Mouse (Mus musculus): ENCODE results near the gene Lcn11. TPM values are rescaled to one million over a fixed set of nuclear protein-coding genes. Genes with fewer than 3 reads are reported as not detected.

Gene Lcn11
- total RNA-seq, 2 experiments from 2014 or later, result not detected

- ATAC-seq (ENCODE audit: poor library complexity, severe bottlenecking), result no peak
These were observed 47.9 kb downstream of the Lcn11 start for GRCm38 (mm10) chr2:25824751-25825150.

GRCm38 (mm10) chr2:25828344-25828947, 51.6 kb downstream of the Lcn11 start:
- ATAC-seq (ENCODE audit: poor library complexity, severe bottlenecking), result no peak

Other genes starting within 250 kb of the Lcn11 start
- gene Traf2, start 230.1 kb upstream of the Lcn11 start, total RNA-seq (2015), result 9.1 and 9.4 TPM in 2 replicates
- 12.6 and 15.3 TPM in 2 replicates for gene Traf2, start 230.1 kb upstream of the Lcn11 start, total RNA-seq (2017)
- 155 and 171 TPM in 2 replicates for gene Edf1, start 219.2 kb upstream of the Lcn11 start, total RNA-seq (2015)
- gene Edf1, start 219.2 kb upstream of the Lcn11 start, total RNA-seq (2017), result 133 and 145 TPM in 2 replicates
- 0.09 and 2.3 TPM in 2 replicates for gene Mamdc4, start 202.2 kb upstream of the Lcn11 start, total RNA-seq (2015)
- 0.15 and 5.0 TPM in 2 replicates for gene Mamdc4, start 202.2 kb upstream of the Lcn11 start, total RNA-seq (2017)
- 12.7 and 15.1 TPM in 2 replicates for gene Phpt1, start 201.8 kb upstream of the Lcn11 start, total RNA-seq (2015)
- gene Phpt1, start 201.8 kb upstream of the Lcn11 start, total RNA-seq (2017), result 8.4 and 11.8 TPM in 2 replicates
- gene Ajm1, start 195.3 kb upstream of the Lcn11 start, total RNA-seq (2015), result not detected in 2 replicates
- not detected in 2 replicates for gene Ajm1, start 195.3 kb upstream of the Lcn11 start, total RNA-seq (2017)
- gene Rabl6, start 168.5 kb upstream of the Lcn11 start, total RNA-seq (2015), result 18.3 and 25.7 TPM in 2 replicates
- 34.0 and 43.0 TPM in 2 replicates for gene Rabl6, start 168.5 kb upstream of the Lcn11 start, total RNA-seq (2017)
- not detected in 2 replicates for gene Ccdc183, start 159.3 kb upstream of the Lcn11 start, total RNA-seq (2015)
- gene Ccdc183, start 159.3 kb upstream of the Lcn11 start, total RNA-seq (2017), result not detected in 2 replicates
- gene Tmem141, start 155.0 kb upstream of the Lcn11 start, total RNA-seq (2015), result 8.4 and 19.2 TPM in 2 replicates
- gene Tmem141, start 155.0 kb upstream of the Lcn11 start, total RNA-seq (2017), result 18.5 and 25.2 TPM in 2 replicates
- gene Fcna, start 149.0 kb upstream of the Lcn11 start, total RNA-seq (2015), result 1.1 and 1.9 TPM in 2 replicates
- gene Fcna, start 149.0 kb upstream of the Lcn11 start, total RNA-seq (2017), result 2.2 and 3.2 TPM in 2 replicates
- not detected in 2 replicates for gene Lcn8, start 123.9 kb upstream of the Lcn11 start, total RNA-seq (2015)
- not detected in 2 replicates for gene Lcn8, start 123.9 kb upstream of the Lcn11 start, total RNA-seq (2017)
- not detected in 2 replicates for gene Lcn5, start 119.1 kb upstream of the Lcn11 start, total RNA-seq (2015)
- gene Lcn5, start 119.1 kb upstream of the Lcn11 start, total RNA-seq (2017), result not detected in 2 replicates
- gene Lcn6, start 100.2 kb upstream of the Lcn11 start, total RNA-seq (2015), result not detected in 2 replicates
- gene Lcn6, start 100.2 kb upstream of the Lcn11 start, total RNA-seq (2017), result not detected in 2 replicates
- not detected in 2 replicates for gene Lcn10, start 94.3 kb upstream of the Lcn11 start, total RNA-seq (2015)
- gene Lcn10, start 94.3 kb upstream of the Lcn11 start, total RNA-seq (2017), result not detected in 2 replicates
- gene Obp2a, start 77.0 kb upstream of the Lcn11 start, total RNA-seq (2015), result not detected in 2 replicates
- gene Obp2a, start 77.0 kb upstream of the Lcn11 start, total RNA-seq (2017), result not detected in 2 replicates
- gene Bmyc, start 70.3 kb upstream of the Lcn11 start, total RNA-seq (2015), result 24.4 and 25.9 TPM in 2 replicates
- 7.6 and 9.3 TPM in 2 replicates for gene Bmyc, start 70.3 kb upstream of the Lcn11 start, total RNA-seq (2017)
- not detected in 2 replicates for gene Obp2b, start 40.0 kb upstream of the Lcn11 start, total RNA-seq (2015)
- not detected in 2 replicates for gene Obp2b, start 40.0 kb upstream of the Lcn11 start, total RNA-seq (2017)
- gene Lcn3, start 11.4 kb upstream of the Lcn11 start, total RNA-seq (2015), result not detected in 2 replicates
- gene Lcn3, start 11.4 kb upstream of the Lcn11 start, total RNA-seq (2017), result not detected in 2 replicates
- not detected in 2 replicates for gene Gm13539, start 5.2 kb downstream of the Lcn11 start, total RNA-seq (2015)
- gene Gm13539, start 5.2 kb downstream of the Lcn11 start, total RNA-seq (2017), result not detected in 2 replicates
- not detected in 2 replicates for gene Glt6d1, start 38.8 kb downstream of the Lcn11 start, total RNA-seq (2015)
- gene Glt6d1, start 38.8 kb downstream of the Lcn11 start, total RNA-seq (2017), result not detected in 2 replicates
- gene Lcn9, start 46.1 kb downstream of the Lcn11 start, total RNA-seq (2015), result not detected in 2 replicates
- not detected in 2 replicates for gene Lcn9, start 46.1 kb downstream of the Lcn11 start, total RNA-seq (2017)
- not detected in 2 replicates for gene Sohlh1, start 70.2 kb downstream of the Lcn11 start, total RNA-seq (2015)
- not detected in 2 replicates for gene Sohlh1, start 70.2 kb downstream of the Lcn11 start, total RNA-seq (2017)
- gene Kcnt1, start 86.7 kb downstream of the Lcn11 start, total RNA-seq (2015), result not detected in 2 replicates
- gene Kcnt1, start 86.7 kb downstream of the Lcn11 start, total RNA-seq (2017), result not detected in 2 replicates
- 3.4 and 4.4 TPM in 2 replicates for gene Camsap1, start 206.3 kb downstream of the Lcn11 start, total RNA-seq (2015)
- gene Camsap1, start 206.3 kb downstream of the Lcn11 start, total RNA-seq (2017), result 10.2 and 24.2 TPM in 2 replicates
- 39.8 TPM in 2 replicates for gene Ubac1, start 244.7 kb downstream of the Lcn11 start, total RNA-seq (2015)
- 19.0 and 20.9 TPM in 2 replicates for gene Ubac1, start 244.7 kb downstream of the Lcn11 start, total RNA-seq (2017)

Data from megakaryocyte, adult 5-6 weeks (primary cell).